Mouse (Mus musculus) liver, adult 2 months (tissue): ENCODE data around the gene Pcyox1. TPM values are rescaled to one million over a fixed set of nuclear protein-coding genes. Genes with fewer than 3 reads are reported as not detected.
A peak's percentile ranks its signal among the peaks of the same experiment; 100 is the strongest.
"Not testable (repeated sequence)": the region's sequence is repeated elsewhere in the genome, so short reads cannot be mapped to it uniquely, and the experiment has no call there.

Experiments
- DNase-seq: peaks from one replicate; pipeline ENCODE4 v3.0.0-alpha.2; 2011; ENCODE audit warnings: low read depth, low spot score; ENCODE audit errors: extremely low read depth
- H3K27ac ChIP-seq: fragments of 200-500 bp; replicated peaks from 2 replicates; pipeline ENCODE4 v1.5.1; 2012; ENCODE audit warnings: low read depth, mild to moderate bottlenecking, control low read depth, inconsistent platforms, low read length; ENCODE audit not compliant: insufficient read depth
- H3K27me3 ChIP-seq: fragments of 200-500 bp; 2 replicates; pipeline ENCODE4 v1.6.1; 2012; ENCODE audit warnings: mild to moderate bottlenecking, moderate library complexity, low read length, inconsistent platforms; ENCODE audit not compliant: control insufficient read depth, insufficient read depth
- H3K36me3 ChIP-seq: fragments of 200-500 bp; 2 replicates; pipeline ENCODE4 v1.6.1; 2012; ENCODE audit warnings: low read length, inconsistent platforms; ENCODE audit not compliant: control insufficient read depth, insufficient read depth
- H3K4me1 ChIP-seq: fragments of 200-500 bp; 2 replicates; pipeline ENCODE4 v1.6.1; 2011; ENCODE audit warnings: low read length; ENCODE audit not compliant: control insufficient read depth, insufficient read depth
- H3K4me3 ChIP-seq: fragments of 200-500 bp; 2 replicates; pipeline ENCODE4 v1.5.1; 2011; ENCODE audit warnings: low read depth, mild to moderate bottlenecking, control low read depth, low read length, moderate library complexity; ENCODE audit not compliant: insufficient read depth
- H3K79me2 ChIP-seq: fragments of 200-500 bp; 2 replicates; pipeline ENCODE4 v1.6.1; 2012; ENCODE audit warnings: inconsistent platforms, mild to moderate bottlenecking, low read length, moderate library complexity; ENCODE audit not compliant: control insufficient read depth, insufficient read depth
- H3K9ac ChIP-seq: fragments of 200-500 bp; 2 replicates; pipeline ENCODE4 v1.6.1; 2012; ENCODE audit warnings: low read depth, mild to moderate bottlenecking, control low read depth, inconsistent platforms, low read length
- CTCF ChIP-seq: fragments of 200-500 bp; IDR thresholded peaks from 2 replicates; pipeline ENCODE4 v1.5.1; 2011; ENCODE audit warnings: low read depth, low read length, control low read depth
- POLR2A ChIP-seq: fragments of 200-500 bp; IDR thresholded peaks from 2 replicates; pipeline ENCODE4 v1.6.1; 2011; ENCODE audit warnings: low read length, control low read depth; ENCODE audit not compliant: insufficient read depth; ENCODE audit errors: extremely low read depth
- WGBS: fragments of 180-500 bp; shearing (Covaris S2); methylation state at CpG from one replicate; pipeline ENCODE4 v1.1.7; 2018; 5-methylcytosine and 5-hydroxymethylcytosine counted together
- polyA plus RNA-seq: library from polyadenylated mRNA; depleted of rRNA; stranded (reverse); fragments of >200 nt; gene quantifications from 2 replicates; pipeline ENCODE4 v1.2.3, GENCODE M21; 2012
- total RNA-seq: library from RNA; depleted of rRNA; stranded (reverse); fragments of >200 nt; gene quantifications from 2 replicates; pipeline ENCODE4 v1.2.3, GENCODE M21; 2014

The Pcyox1 gene
- total and polyA plus RNA-seq, 2 experiments, result 60.4 to 102 TPM

GRCm38 (mm10) chr6:86382551-86382950 is 14.4 kb downstream of the Pcyox1 start:
- Histone ChIP-seq H3K79me2 (no peaks in the 10 kb centered on the region), H3K9ac (no peak overlapping the region), H3K27ac (no peak overlapping the region), H3K4me3 (no peak overlapping the region), H3K4me1 (peaks cover 13% of the 10 kb centered on the region; the same call in 1 of the 2 replicates), H3K36me3 (peaks cover 12% of the 10 kb centered on the region), H3K27me3 (no peaks in the 10 kb centered on the region)
- TF ChIP-seq POLR2A (no peak), CTCF (no peak)
- no peak for DNase-seq

GRCm38 (mm10) chr6:86380112-86380511 is 16.8 kb downstream of the Pcyox1 start:
- not testable (repeated sequence) for H3K9ac ChIP-seq, H3K79me2 ChIP-seq, H3K27ac ChIP-seq, H3K4me1 ChIP-seq, DNase-seq, H3K4me3 ChIP-seq, H3K27me3 ChIP-seq
- 77% methylated on average over 8 of the region's 8 CpGs for WGBS
- H3K36me3 ChIP-seq, result peaks cover 19% of the 10 kb centered on the region

GRCm38 (mm10) chr6:86378341-86378740 is 18.6 kb downstream of the Pcyox1 start:
- no peak for DNase-seq
- TF ChIP-seq CTCF (no peak), POLR2A (no peak)
- H3K4me3 ChIP-seq, result no peak overlapping the region
- H3K4me1 ChIP-seq, result no peaks in the 10 kb centered on the region
- peaks cover 19% of the 10 kb centered on the region for H3K36me3 ChIP-seq
- no peaks in the 10 kb centered on the region for H3K27me3 ChIP-seq
- 74% methylated on average over 3 of the region's 3 CpGs for WGBS
- no peak overlapping the region for H3K27ac ChIP-seq
- no peak overlapping the region for H3K9ac ChIP-seq
- peaks cover 3% of the 10 kb centered on the region; the same call in 1 of the 2 replicates for H3K79me2 ChIP-seq

DNA sequence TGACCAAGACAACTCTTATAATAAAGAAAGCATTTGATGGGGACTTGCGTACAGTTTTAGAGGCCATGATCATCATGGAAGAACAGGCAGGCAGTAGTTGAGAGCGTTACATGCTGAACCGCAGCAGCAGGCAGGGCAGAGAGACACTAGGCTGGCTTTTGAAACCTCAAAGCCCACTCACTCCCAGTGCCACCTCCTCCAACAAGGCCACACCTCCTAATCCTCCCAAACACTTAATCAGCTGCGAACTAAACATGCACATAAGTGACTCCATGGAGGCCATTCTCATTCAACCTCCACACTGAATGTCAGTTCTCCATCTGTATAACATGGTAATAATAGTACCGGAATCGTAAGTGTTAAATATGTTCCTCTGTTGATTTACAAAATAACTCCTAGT is 23.4 kb downstream of the Pcyox1 start:
- H3K9ac ChIP-seq, result no peak overlapping the region
- peaks cover 5% of the 10 kb centered on the region; the same call in 1 of the 2 replicates for H3K79me2 ChIP-seq
- peaks cover 16% of the 10 kb centered on the region for H3K36me3 ChIP-seq
- no peaks in the 10 kb centered on the region for H3K27me3 ChIP-seq
- H3K4me1 ChIP-seq, result peaks cover 5% of the 10 kb centered on the region
- TF ChIP-seq CTCF (no peak), POLR2A (no peak)
- no peak overlapping the region for H3K4me3 ChIP-seq
- no peak for DNase-seq
- 96% methylated on average over 6 of the region's 6 CpGs for WGBS
- no peak overlapping the region for H3K27ac ChIP-seq

DNA sequence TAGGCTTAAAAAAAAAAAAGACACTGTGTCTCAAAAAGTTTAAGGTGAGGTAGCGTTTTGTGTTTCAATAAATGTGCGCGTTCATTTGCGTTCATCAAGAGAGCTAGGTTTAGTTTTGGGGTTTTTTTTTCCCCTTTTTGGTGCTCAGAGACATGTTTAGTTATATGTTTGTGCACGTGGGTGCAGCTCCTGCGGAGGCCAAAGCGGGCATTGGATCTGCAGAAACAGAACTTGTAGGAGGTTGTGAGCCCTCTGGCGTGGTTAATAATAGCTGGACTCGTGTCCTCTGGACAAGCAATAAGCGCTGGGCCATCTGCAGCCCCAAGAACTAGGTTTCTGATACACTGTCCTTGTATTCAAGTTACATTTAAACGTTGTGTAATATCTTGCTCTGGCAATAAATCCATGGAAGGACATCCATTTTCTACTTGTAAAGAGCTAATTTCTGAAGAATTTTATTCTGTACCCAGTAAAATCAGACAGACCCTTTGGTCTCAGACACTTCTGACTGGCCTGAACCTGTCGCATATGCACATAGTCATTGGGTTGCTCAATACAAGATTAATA is 24.9 kb downstream of the Pcyox1 start:
- peaks cover 5% of the 10 kb centered on the region for H3K4me1 ChIP-seq
- H3K4me3 ChIP-seq, result peak overlapping the region; percentile 72
- H3K9ac ChIP-seq, result peak overlapping the region; percentile 65
- peak; percentile 39 for DNase-seq
- 2% methylated on average over 12 of the region's 12 CpGs for WGBS
- H3K27me3 ChIP-seq, result no peaks in the 10 kb centered on the region
- H3K27ac ChIP-seq, result no peak overlapping the region
- H3K79me2 ChIP-seq, result peaks cover 5% of the 10 kb centered on the region; the same call in 1 of the 2 replicates
- TF ChIP-seq POLR2A, result no peak
- TF ChIP-seq CTCF, result no peak
- H3K36me3 ChIP-seq, result peaks cover 8% of the 10 kb centered on the region

DNA sequence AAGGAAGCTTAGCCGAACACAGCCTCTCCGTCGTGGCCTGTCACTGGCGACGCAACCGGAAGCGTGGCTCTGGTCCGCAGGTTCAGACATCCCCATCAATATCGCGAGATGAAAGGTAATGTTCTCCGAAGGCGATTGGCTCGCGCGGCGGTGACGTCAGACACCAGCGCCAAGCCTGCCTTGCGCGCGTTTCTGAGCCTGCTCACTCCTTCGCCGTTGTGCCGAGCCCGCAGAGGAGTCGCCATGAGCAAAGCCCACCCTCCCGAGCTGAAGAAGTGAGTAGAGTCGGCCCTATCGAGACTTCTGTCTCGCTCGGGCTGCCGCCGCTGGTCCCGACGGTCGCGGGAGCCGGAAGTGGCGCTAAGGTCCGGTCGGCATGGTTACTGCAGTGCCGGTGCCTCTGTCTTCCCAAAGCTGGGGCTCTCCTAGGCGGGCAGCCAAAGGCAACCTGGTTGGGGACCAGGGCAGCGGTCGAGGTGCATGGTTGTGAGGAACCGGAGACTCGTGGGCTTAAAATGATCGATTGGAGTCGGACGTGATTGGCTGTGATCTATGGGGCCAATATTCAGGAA is 25.5 kb downstream of the Pcyox1 start:
- Histone ChIP-seq H3K27ac (peak overlapping the region; percentile 58), H3K9ac (peak overlapping the region; percentile 65), H3K79me2 (peaks cover 5% of the 10 kb centered on the region; the same call in 1 of the 2 replicates), H3K36me3 (peaks cover 6% of the 10 kb centered on the region), H3K4me1 (peaks cover 9% of the 10 kb centered on the region), H3K27me3 (no peaks in the 10 kb centered on the region), H3K4me3 (peak overlapping the region; percentile 72)
- DNase-seq, result peak; percentile 89
- TF ChIP-seq CTCF (no peak), POLR2A (peak; percentile 89)
- WGBS, result under 1% methylated on average over 50 of the region's 50 CpGs
